Mouse (Mus musculus): ENCODE data around the gene Gpx3. TPM values are rescaled to one million over a fixed set of nuclear protein-coding genes. Genes with fewer than 3 reads are reported as not detected.

Gpx3 gene
- polyA plus RNA-seq, 1 experiment from 2014 or later, result 144 TPM

DNA sequence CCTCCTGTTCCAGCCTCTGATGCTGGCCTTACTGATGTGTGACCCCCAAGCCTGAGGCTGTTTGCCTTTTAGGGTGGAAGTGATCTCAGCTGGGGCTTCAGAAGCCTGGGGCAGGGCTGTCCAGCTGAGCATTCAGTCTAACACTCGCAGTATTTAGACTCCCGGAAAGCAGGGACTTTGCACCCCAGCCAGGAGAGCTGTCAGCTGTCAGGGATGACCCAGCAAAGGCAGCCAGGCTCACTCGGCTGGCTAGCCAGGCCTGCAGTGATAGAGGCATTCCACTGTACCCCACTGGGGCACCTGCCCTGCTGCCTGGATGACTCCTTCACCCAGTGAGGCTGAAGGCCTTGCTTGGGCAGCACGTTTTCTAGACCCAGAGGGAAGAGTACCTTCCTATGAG is 3.7 kb downstream of the Gpx3 start:
- no peak overlapping the region for H3K27ac ChIP-seq (ENCODE audit: low read depth)
- DNase-seq, result no peak

GRCm38 (mm10) chr11:54906466-54906865 is 4.2 kb downstream of the Gpx3 start:
- ATAC-seq (ENCODE audit: insufficient read depth) (no peak), DNase-seq (no peak)
- 67% methylated on average over 4 of the region's 4 CpGs for whole genome bisulfite sequencing

More for the DNA sequence above, 3.7 kb downstream of the Gpx3 start:
- no peak for TF ChIP-seq CTCF (IDR thresholded peaks at IDR 0.05; ENCODE audit: low read depth)
- H3K9ac ChIP-seq, result no peak overlapping the region
- no peak overlapping the region for H3K4me3 ChIP-seq (ENCODE audit: low read depth, low read length)
- no peak for ATAC-seq (ENCODE audit: insufficient read depth)
- H3K4me1 ChIP-seq (ENCODE audit: insufficient read depth), result peaks cover 6% of the 10 kb centered on the region; the same call in 1 of the 2 replicates
- H3K4me2 ChIP-seq, result no peak overlapping the region
- WGBS, result 43% methylated on average over 4 of the region's 4 CpGs
- peaks cover 33% of the 10 kb centered on the region for H3K36me3 ChIP-seq (ENCODE audit: insufficient read depth)
- H3K27me3 ChIP-seq (ENCODE audit: insufficient read depth, low read length), result no peaks in the 10 kb centered on the region
- H3K9me3 ChIP-seq (ENCODE audit: low read depth, low read length), result no peaks in the 10 kb centered on the region

DNA sequence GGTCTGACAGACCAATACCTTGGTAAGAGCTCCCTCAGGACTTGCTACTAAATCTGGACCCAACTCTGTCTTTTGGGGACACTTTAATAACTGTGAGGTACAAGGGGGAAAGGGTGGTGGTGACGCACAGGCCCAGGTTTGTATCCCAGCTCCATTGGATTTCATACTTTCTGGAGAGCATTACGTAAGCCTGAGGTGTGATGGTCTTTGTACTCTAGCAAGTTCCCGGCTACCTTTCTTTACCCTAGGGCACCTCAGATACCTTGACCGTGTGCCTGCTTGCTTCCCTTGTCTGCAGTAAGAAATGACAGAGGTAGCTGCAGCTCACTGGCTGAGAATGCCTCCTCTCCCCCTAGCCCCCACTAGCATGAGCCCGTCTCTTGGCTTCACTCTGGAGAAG is 5.0 kb downstream of the Gpx3 start:
- TF ChIP-seq CTCF (IDR thresholded peaks at IDR 0.05; ENCODE audit: low read depth), result no peak
- no peak overlapping the region for H3K4me3 ChIP-seq (ENCODE audit: low read depth, low read length)
- H3K36me3 ChIP-seq (ENCODE audit: insufficient read depth), result peaks cover 35% of the 10 kb centered on the region
- H3K4me2 ChIP-seq, result no peak overlapping the region
- no peak for DNase-seq
- H3K9me3 ChIP-seq (ENCODE audit: low read depth, low read length), result no peaks in the 10 kb centered on the region
- peaks cover 6% of the 10 kb centered on the region; the same call in 1 of the 2 replicates for H3K4me1 ChIP-seq (ENCODE audit: insufficient read depth)
- no peak overlapping the region for H3K27ac ChIP-seq (ENCODE audit: low read depth)
- H3K9ac ChIP-seq, result no peak overlapping the region
- no peaks in the 10 kb centered on the region for H3K27me3 ChIP-seq (ENCODE audit: insufficient read depth, low read length)
- WGBS, result 84% methylated on average over 5 of the region's 5 CpGs
- ATAC-seq (ENCODE audit: insufficient read depth), result no peak

More at GRCm38 (mm10) chr11:54906466-54906865, 4.2 kb downstream of the Gpx3 start:
- no peak overlapping the region for H3K4me3 ChIP-seq (ENCODE audit: low read depth, low read length)
- H3K9me3 ChIP-seq (ENCODE audit: low read depth, low read length), result no peaks in the 10 kb centered on the region
- peaks cover 35% of the 10 kb centered on the region for H3K36me3 ChIP-seq (ENCODE audit: insufficient read depth)
- no peaks in the 10 kb centered on the region for H3K27me3 ChIP-seq (ENCODE audit: insufficient read depth, low read length)
- no peak for TF ChIP-seq CTCF (IDR thresholded peaks at IDR 0.05; ENCODE audit: low read depth)
- no peak overlapping the region for H3K9ac ChIP-seq
- H3K4me1 ChIP-seq (ENCODE audit: insufficient read depth), result peaks cover 6% of the 10 kb centered on the region; the same call in 1 of the 2 replicates
- no peak overlapping the region for H3K27ac ChIP-seq (ENCODE audit: low read depth)
- H3K4me2 ChIP-seq, result no peak overlapping the region

DNA sequence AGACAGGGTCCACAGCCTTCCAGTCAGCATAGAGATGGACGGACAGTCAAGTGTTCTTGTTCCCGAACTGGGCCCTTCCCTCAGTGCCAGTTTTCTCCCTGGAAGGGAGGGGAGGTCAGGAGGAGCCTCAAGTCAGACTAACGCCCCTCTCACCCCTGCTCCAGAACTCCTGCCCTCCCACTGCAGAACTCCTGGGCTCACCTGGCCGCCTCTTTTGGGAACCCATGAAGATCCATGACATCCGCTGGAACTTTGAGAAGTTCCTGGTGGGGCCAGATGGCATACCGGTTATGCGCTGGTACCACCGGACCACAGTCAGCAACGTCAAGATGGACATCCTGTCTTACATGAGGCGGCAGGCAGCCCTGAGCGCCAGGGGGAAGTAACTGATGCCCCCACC is 7.0 kb downstream of the Gpx3 start:
- 89% methylated on average over 11 of the region's 11 CpGs for WGBS
- Histone ChIP-seq H3K9me3 (ENCODE audit: low read depth, low read length) (no peaks in the 10 kb centered on the region), H3K4me1 (ENCODE audit: insufficient read depth) (peaks cover 4% of the 10 kb centered on the region; the same call in 1 of the 2 replicates), H3K9ac (no peak overlapping the region), H3K27ac (ENCODE audit: low read depth) (no peak overlapping the region), H3K4me2 (no peak overlapping the region), H3K4me3 (ENCODE audit: low read depth, low read length) (no peak overlapping the region), H3K36me3 (ENCODE audit: insufficient read depth) (peaks cover 41% of the 10 kb centered on the region), H3K27me3 (ENCODE audit: insufficient read depth, low read length) (no peaks in the 10 kb centered on the region)
- no peak for TF ChIP-seq CTCF (IDR thresholded peaks at IDR 0.05; ENCODE audit: low read depth)
- ATAC-seq (ENCODE audit: insufficient read depth) (no peak), DNase-seq (no peak)

DNA sequence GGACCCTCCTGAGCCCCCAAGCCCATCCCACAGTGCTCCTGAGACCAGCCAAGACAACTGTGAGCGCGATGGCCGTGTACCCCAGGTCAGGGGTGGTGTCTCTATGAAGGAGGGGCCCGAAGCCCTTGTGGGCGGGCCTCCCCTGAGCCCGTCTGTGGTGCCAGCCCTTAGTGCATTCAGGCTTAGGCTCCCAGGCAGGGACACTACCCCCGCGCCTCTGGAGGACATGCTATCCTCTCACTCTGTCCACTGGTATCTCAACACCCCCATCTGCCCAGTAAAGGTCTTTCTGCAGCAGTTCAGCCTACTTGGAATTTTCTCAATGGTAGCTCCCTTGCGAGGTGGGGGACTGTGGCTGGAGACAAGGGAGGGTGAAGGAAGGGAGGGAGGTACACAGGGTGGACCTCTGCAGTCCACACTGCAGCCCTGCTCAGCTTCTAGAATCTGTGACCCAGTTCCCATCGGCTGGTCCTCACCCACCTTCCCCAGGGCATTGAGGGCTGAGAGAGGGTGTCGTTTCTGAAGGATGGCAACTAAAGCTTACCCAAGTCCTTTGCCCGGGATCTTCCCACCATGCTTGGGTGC is 7.9 kb downstream of the Gpx3 start:
- Histone ChIP-seq H3K4me3 (ENCODE audit: low read depth, low read length) (no peak overlapping the region), H3K9ac (no peak overlapping the region), H3K9me3 (ENCODE audit: low read depth, low read length) (no peaks in the 10 kb centered on the region), H3K4me1 (ENCODE audit: insufficient read depth) (no peaks in the 10 kb centered on the region), H3K27me3 (ENCODE audit: insufficient read depth, low read length) (no peaks in the 10 kb centered on the region), H3K36me3 (ENCODE audit: insufficient read depth) (peaks cover 45% of the 10 kb centered on the region), H3K4me2 (no peak overlapping the region), H3K27ac (ENCODE audit: low read depth) (no peak overlapping the region)
- DNase-seq (no peak), ATAC-seq (ENCODE audit: insufficient read depth) (no peak)
- WGBS, result 88% methylated on average over 12 of the region's 12 CpGs
- TF ChIP-seq CTCF (IDR thresholded peaks at IDR 0.05; ENCODE audit: low read depth), result no peak

GRCm38 (mm10) chr11:54911201-54911600 is 8.9 kb downstream of the Gpx3 start:
- no peak for ATAC-seq (ENCODE audit: insufficient read depth)
- H3K4me3 ChIP-seq (ENCODE audit: low read depth, low read length), result no peak overlapping the region
- H3K27me3 ChIP-seq (ENCODE audit: insufficient read depth, low read length), result no peaks in the 10 kb centered on the region
- no peaks in the 10 kb centered on the region for H3K9me3 ChIP-seq (ENCODE audit: low read depth, low read length)
- no peaks in the 10 kb centered on the region for H3K4me1 ChIP-seq (ENCODE audit: insufficient read depth)
- DNase-seq, result no peak
- no peak for TF ChIP-seq CTCF (IDR thresholded peaks at IDR 0.05; ENCODE audit: low read depth)
- H3K36me3 ChIP-seq (ENCODE audit: insufficient read depth), result peaks cover 52% of the 10 kb centered on the region
- WGBS, result 85% methylated on average over 3 of the region's 3 CpGs
- H3K27ac ChIP-seq (ENCODE audit: low read depth), result no peak overlapping the region
- no peak overlapping the region for H3K4me2 ChIP-seq
- no peak overlapping the region for H3K9ac ChIP-seq

DNA sequence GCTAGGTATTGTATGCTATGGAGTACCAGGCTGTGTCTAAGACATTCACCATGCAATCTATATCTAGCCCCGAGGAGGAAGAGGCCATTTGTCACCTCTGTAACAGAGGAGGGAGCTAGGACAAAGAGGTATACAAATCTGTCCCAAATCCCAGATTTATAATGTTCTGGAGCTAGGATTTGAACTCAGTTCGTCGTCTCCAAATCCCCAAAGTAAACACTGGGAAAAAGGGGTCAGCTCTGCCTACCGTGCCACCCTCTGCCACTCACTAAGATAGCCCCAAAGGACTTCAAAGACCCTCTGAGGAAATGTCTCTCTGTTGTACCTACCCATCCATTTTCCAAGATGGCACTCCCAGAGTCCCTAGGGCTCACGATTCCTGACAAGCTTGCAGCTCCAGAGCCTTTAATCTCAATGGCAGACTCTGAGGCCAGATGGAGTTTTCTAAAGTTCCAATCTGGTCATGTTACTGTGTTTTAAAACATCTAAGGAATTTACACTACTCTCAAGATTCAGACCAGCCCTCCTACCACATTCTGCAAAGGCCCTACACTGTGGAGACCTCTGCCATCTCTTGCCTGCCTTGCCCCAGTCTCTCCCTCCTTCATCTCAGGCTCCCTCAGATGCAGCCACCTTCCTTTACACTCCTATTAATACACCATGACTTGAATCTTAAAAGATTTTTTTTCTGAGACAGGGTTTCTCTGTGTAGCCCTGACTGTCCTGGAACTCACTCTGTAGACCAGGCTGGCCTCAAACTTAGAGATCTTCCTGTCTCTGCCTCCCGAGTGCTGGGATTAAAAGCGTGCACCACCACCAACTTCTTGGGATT is 9.6 kb downstream of the Gpx3 start:
- no peak overlapping the region for H3K9ac ChIP-seq
- ATAC-seq (ENCODE audit: insufficient read depth) (no peak), DNase-seq (no peak)
- no peak overlapping the region for H3K4me2 ChIP-seq
- 76% methylated on average over 7 of the region's 7 CpGs for WGBS
- peaks cover 58% of the 10 kb centered on the region for H3K36me3 ChIP-seq (ENCODE audit: insufficient read depth)
- H3K4me3 ChIP-seq (ENCODE audit: low read depth, low read length), result no peak overlapping the region
- no peak for TF ChIP-seq CTCF (IDR thresholded peaks at IDR 0.05; ENCODE audit: low read depth)
- H3K4me1 ChIP-seq (ENCODE audit: insufficient read depth), result no peaks in the 10 kb centered on the region
- H3K27ac ChIP-seq (ENCODE audit: low read depth), result no peak overlapping the region
- H3K27me3 ChIP-seq (ENCODE audit: insufficient read depth, low read length), result no peaks in the 10 kb centered on the region
- no peaks in the 10 kb centered on the region for H3K9me3 ChIP-seq (ENCODE audit: low read depth, low read length)

All from lung, embryonic 14.5 days (tissue).